24 mouse cellular contexts compared by ENCODE assay signal in the genomic region with DNA sequence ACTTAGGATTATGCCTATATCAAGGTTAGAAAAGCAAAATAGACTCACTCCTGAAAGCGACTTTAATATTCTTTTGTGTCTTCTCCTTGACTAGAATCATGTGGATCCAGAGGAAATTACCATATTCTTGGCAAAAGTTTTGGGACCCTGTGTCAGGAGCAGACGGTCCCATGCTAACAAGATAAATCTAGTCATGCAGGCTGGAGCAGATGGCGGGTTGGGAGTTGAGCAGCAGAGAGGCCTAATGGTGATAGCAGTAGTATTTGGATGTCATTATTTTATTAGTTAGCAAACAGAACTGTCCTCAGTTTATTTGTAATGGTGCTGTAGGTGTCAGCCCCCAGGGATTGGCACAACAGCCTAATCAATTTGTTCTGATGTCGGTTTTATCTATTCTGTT. TPM values are rescaled to one million over a fixed set of nuclear protein-coding genes. Genes with fewer than 3 reads are reported as not detected.
A peak's percentile ranks its signal among the peaks of the same experiment; 100 is the strongest.
DNase-seq lines count a peak whose midpoint lies in the region; ATAC-seq and TF ChIP-seq lines count a peak whose summit lies in the region.
"Had no signal": no experiment of that assay in that cellular context is flagged by ENCODE, and none has a peak within 500 bp of the region (broad histone marks: within the 10 kb centered on the region; RNA-seq: fewer than 3 reads in every experiment).

No protein-coding gene starts in this region.

- H3K27me3 ChIP-seq in hindbrain, postnatal 0 days (ENCODE audit: insufficient read depth, low read length): no peaks in the 10 kb centered on the region
- no peaks in the 10 kb centered on the region for H3K27me3 ChIP-seq in hindbrain, embryonic 13.5 days
- H3K27me3 ChIP-seq: CH12.LX; embryonic facial prominence, embryonic 12.5 days; heart, embryonic 15.5 days; neural tube, embryonic 15.5 days had no signal

- ATAC-seq in hindbrain, postnatal 0 days: no peak
- ATAC-seq in hindbrain, embryonic 13.5 days (ENCODE audit: low FRiP score): no peak
- ATAC-seq: lung, postnatal 0 days had no signal

- H3K4me2 ChIP-seq in hindbrain, postnatal 0 days (ENCODE audit: low read depth, low read length): no peak overlapping the region
- H3K4me2 ChIP-seq in hindbrain, embryonic 13.5 days: no peak overlapping the region
- H3K4me2 ChIP-seq: embryonic facial prominence, embryonic 12.5 days; heart, embryonic 15.5 days; neural tube, embryonic 15.5 days had no signal

- H3K9me3 ChIP-seq in hindbrain, postnatal 0 days (ENCODE audit: low read length): no peaks in the 10 kb centered on the region
- H3K9me3 ChIP-seq in hindbrain, embryonic 13.5 days: no peaks in the 10 kb centered on the region
- H3K9me3 ChIP-seq: embryonic facial prominence, embryonic 12.5 days; heart, embryonic 15.5 days; neural tube, embryonic 15.5 days had no signal

- peaks cover 5% of the 10 kb centered on the region; the same call in 1 of the 2 replicates for H3K36me3 ChIP-seq in hindbrain, postnatal 0 days (ENCODE audit: insufficient read depth, low read length)
- H3K36me3 ChIP-seq in hindbrain, embryonic 13.5 days: peaks cover 22% of the 10 kb centered on the region

- WGBS in hindbrain, postnatal 0 days: 69% methylated on average over 4 of the region's 4 CpGs
- WGBS in hindbrain, embryonic 13.5 days: 75% methylated on average over 4 of the region's 4 CpGs

- peak; percentile 68 to 74 for DNase-seq in cerebellum, postnatal 10 days
- DNase-seq in cerebellum, postnatal 4 days (ENCODE audit: low spot score in 2 of 2): no peak
- DNase-seq in hindbrain, postnatal 0 days (ENCODE audit: low spot score): peak; percentile 56
- peak; percentile 68 for DNase-seq in brain, embryonic 14.5 days (ENCODE audit: low read depth)
- DNase-seq in layer of hippocampus, adult 9-11 months: peak; percentile 55
- DNase-seq in kidney, adult 8-10 months: no peak
- DNase-seq: adrenal gland, postnatal 25 days; gastrocnemius, postnatal 10 days; heart, adult 2 months; heart, postnatal 4 days; kidney, adult 2 months; kidney, postnatal 14 days; liver; midbrain, embryonic 14.5 days; right cerebral cortex, postnatal 14 days; thymus, postnatal 36 days had no signal

- no peak overlapping the region for H3K9ac ChIP-seq in hindbrain, postnatal 0 days (replicated peaks; ENCODE audit: low read length)
- H3K9ac ChIP-seq in hindbrain, embryonic 13.5 days: no peak overlapping the region
- H3K9ac ChIP-seq: embryonic facial prominence, embryonic 12.5 days; heart, embryonic 15.5 days; neural tube, embryonic 15.5 days had no signal

- H3K27ac ChIP-seq in hindbrain, postnatal 0 days: no peak overlapping the region
- no peak overlapping the region for H3K27ac ChIP-seq in hindbrain, embryonic 13.5 days
- H3K27ac ChIP-seq: embryonic facial prominence, embryonic 12.5 days; heart, adult 2 months; heart, embryonic 15.5 days; neural tube, embryonic 15.5 days had no signal

- TF ChIP-seq POLR2A in brain, embryonic 14.5 days (IDR thresholded peaks at IDR 0.05; ENCODE audit: borderline replicate concordance, extremely low read depth, insufficient read depth, insufficient read length, poor library complexity, severe bottlenecking): no peak

- no peak for TF ChIP-seq CTCF in hindbrain, postnatal 0 days (IDR thresholded peaks at IDR 0.05; ENCODE audit: low read depth)
- no peak for TF ChIP-seq CTCF in brain, embryonic 14.5 days (IDR thresholded peaks at IDR 0.05; ENCODE audit: borderline replicate concordance, extremely low read depth, insufficient read depth, insufficient read length)

- H3K4me1 ChIP-seq in hindbrain, postnatal 0 days (ENCODE audit: insufficient read depth, low read length): no peaks in the 10 kb centered on the region
- H3K4me1 ChIP-seq in hindbrain, embryonic 13.5 days (replicated peaks): 0 out of 2 replicates have a peak, but pooled peaks cover under 1% of the 10 kb centered on the region
- H3K4me1 ChIP-seq: embryonic facial prominence, embryonic 12.5 days; heart, embryonic 15.5 days; neural tube, embryonic 15.5 days had no signal

- H3K4me3 ChIP-seq in hindbrain, postnatal 0 days (ENCODE audit: low read length): no peak overlapping the region
- H3K4me3 ChIP-seq in hindbrain, embryonic 13.5 days: no peak overlapping the region
- H3K4me3 ChIP-seq: embryonic facial prominence, embryonic 12.5 days; erythroblast, embryonic 14.5 days; heart, adult 2 months; heart, embryonic 15.5 days; neural tube, embryonic 15.5 days had no signal

RNA-seq across cellular contexts. Expression of gene Chrm4, which starts 43.1 kb away (rescaled TPM):
- 3.3 and 4.4 TPM in 2 replicates for total RNA-seq in hindbrain, postnatal 0 days (2014; rRNA removed)
- 0.75 and 0.93 TPM in 2 replicates for polyA plus RNA-seq in hindbrain, postnatal 0 days (2015; fragmentation: Nextera tagmentation; extraction: Ambion mirVana)
- 1.0 and 1.1 TPM in 2 replicates for polyA plus RNA-seq in hindbrain, embryonic 13.5 days (2015; fragmentation: Nextera tagmentation; extraction: Ambion mirVana)
- polyA plus RNA-seq in brain, embryonic 14.5 days (2012; rRNA removed): 2.0 and 2.5 TPM in 2 replicates
- total RNA-seq: heart, adult 2 months; heart, postnatal 4 days had no signal
- polyA plus RNA-seq: heart, embryonic 15.5 days; stomach, embryonic 14.5 days had no signal

RNA-seq across cellular contexts. Expression of gene Mdk, which starts 48.1 kb away (rescaled TPM):
- 54.9 and 78.4 TPM in 2 replicates for total RNA-seq in hindbrain, postnatal 0 days (2014; rRNA removed)
- 167 and 171 TPM in 2 replicates for polyA plus RNA-seq in hindbrain, postnatal 0 days (2015; fragmentation: Nextera tagmentation; extraction: Ambion mirVana)
- 313 and 316 TPM in 2 replicates for polyA plus RNA-seq in hindbrain, embryonic 13.5 days (2015; fragmentation: Nextera tagmentation; extraction: Ambion mirVana)
- polyA plus RNA-seq in brain, embryonic 14.5 days (2012; rRNA removed): 198 and 297 TPM in 2 replicates

Comparison
In these comparisons a context has a peak if more than half of its experiments do, and no peak if none do; other contexts are left out.
1. DNase-seq: peak in cerebellum, postnatal 10 days (2 of 2), hindbrain, postnatal 0 days (single experiment), brain, embryonic 14.5 days (single experiment) and layer of hippocampus, adult 9-11 months (single experiment); none in cerebellum, postnatal 4 days (0 of 2) and kidney, adult 8-10 months (0 of 2).